In genomic region chr10:75406755-75407154, GRCm38 (mm10) we compare ENCODE assay signal across 10 mouse cellular contexts. TPM values are rescaled to one million over a fixed set of nuclear protein-coding genes. Genes with fewer than 3 reads are reported as not detected.
DNase-seq lines count a peak whose midpoint lies in the region; ATAC-seq lines count a peak whose summit lies in the region.
"Had no signal": no experiment of that assay in that cellular context is flagged by ENCODE, and none has a peak within 500 bp of the region (broad histone marks: within the 10 kb centered on the region; RNA-seq: fewer than 3 reads in every experiment).

No protein-coding gene starts in this region.

- H3K27me3 ChIP-seq in embryonic facial prominence, embryonic 14.5 days (replicated peaks; ENCODE audit: control insufficient read depth, insufficient read depth, low read length): no peaks in the 10 kb centered on the region
- H3K27me3 ChIP-seq: hindbrain, embryonic 15.5 days had no signal

- H3K4me1 ChIP-seq in embryonic facial prominence, embryonic 14.5 days (ENCODE audit: control insufficient read depth, insufficient read depth, low read length): no peaks in the 10 kb centered on the region; the same call in 1 of the 2 replicates

- no peaks in the 10 kb centered on the region for H3K9me3 ChIP-seq in embryonic facial prominence, embryonic 14.5 days (ENCODE audit: control insufficient read depth, low read length)
- H3K9me3 ChIP-seq: hindbrain, embryonic 15.5 days had no signal

- no peak overlapping the region for H3K4me3 ChIP-seq in embryonic facial prominence, embryonic 14.5 days (ENCODE audit: low read depth, low read length)
- H3K4me3 ChIP-seq: hindbrain, embryonic 15.5 days had no signal

- peak; percentile 63; the same call in 1 of the 2 replicates for ATAC-seq in embryonic facial prominence, embryonic 14.5 days (ENCODE audit: low read depth)
- ATAC-seq: Patski had no signal

- WGBS in embryonic facial prominence, embryonic 14.5 days: 35% methylated on average over 13 of the region's 13 CpGs

- peak; percentile 14 for DNase-seq in ovary, adult 18-20 months (ENCODE audit: low spot score)
- DNase-seq in ovary, postnatal 10 days (ENCODE audit: low spot score): no peak
- peak; percentile 35 for DNase-seq in embryonic facial prominence, embryonic 14.5 days (ENCODE audit: low spot score)
- DNase-seq in kidney, adult 18-20 months: peak; percentile 90
- peak; percentile 58 to 65 for DNase-seq in lung, adult 18-20 months
- no peak for DNase-seq in embryo, embryonic 10.5 days (ENCODE audit: low spot score)
- DNase-seq in MN1 (ENCODE audit: low spot score): no peak
- DNase-seq in thymus, postnatal 14 days: no peak

- H3K4me2 ChIP-seq in embryonic facial prominence, embryonic 14.5 days (ENCODE audit: low read depth, low read length): peak overlapping the region; percentile 31
- H3K4me2 ChIP-seq: hindbrain, embryonic 15.5 days had no signal

- no peak overlapping the region for H3K27ac ChIP-seq in embryonic facial prominence, embryonic 14.5 days (replicated peaks; ENCODE audit: low read depth, low read length)
- H3K27ac ChIP-seq: hindbrain, embryonic 15.5 days had no signal

- H3K36me3 ChIP-seq in embryonic facial prominence, embryonic 14.5 days (ENCODE audit: control insufficient read depth, insufficient read depth, low read length): no peaks in the 10 kb centered on the region
- H3K36me3 ChIP-seq: hindbrain, embryonic 15.5 days had no signal

- no peak overlapping the region for H3K9ac ChIP-seq in embryonic facial prominence, embryonic 14.5 days (ENCODE audit: low read depth, low read length)
- H3K9ac ChIP-seq: hindbrain, embryonic 15.5 days had no signal

RNA-seq across cellular contexts. Expression of gene Upb1, which starts 5.8 kb away (rescaled TPM):
- 0.99 and 2.2 TPM in 2 replicates for polyA plus RNA-seq in embryonic facial prominence, embryonic 14.5 days (2014; fragmentation: Nextera tagmentation; extraction: Ambion mirVana)
- polyA plus RNA-seq: Patski had no signal

Comparison
In these comparisons a context has a peak if more than half of its experiments do, and no peak if none do; other contexts are left out.
1. DNase-seq: peak in ovary, adult 18-20 months (single experiment), embryonic facial prominence, embryonic 14.5 days (single experiment), kidney, adult 18-20 months (single experiment) and lung, adult 18-20 months (2 of 2); none in ovary, postnatal 10 days (single experiment), embryo, embryonic 10.5 days (single experiment), MN1 (single experiment) and thymus, postnatal 14 days (single experiment).